Mouse (Mus musculus): Measurements from ENCODE around the gene Mei4.

DNA sequence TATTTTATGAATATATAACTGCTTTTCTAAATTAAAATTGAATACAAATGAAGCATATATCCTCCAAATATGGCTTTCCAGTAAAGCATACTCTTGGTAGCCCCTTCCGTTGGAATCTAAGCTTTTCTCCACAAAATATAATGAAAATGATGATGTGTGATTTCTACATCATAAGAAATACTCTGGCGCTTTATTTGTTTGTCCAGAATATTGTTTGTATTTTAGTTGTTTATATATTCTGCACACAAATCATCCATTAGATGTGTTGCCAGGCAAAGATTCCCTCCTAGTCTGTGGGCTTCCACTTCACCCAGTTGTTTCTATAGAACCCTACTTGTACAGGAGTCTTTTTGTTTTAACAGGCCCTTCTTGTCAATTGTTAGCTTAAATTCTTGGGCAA, 211.8 kb downstream of the Mei4 start:
- no peak for TF ChIP-seq EP300 (IDR thresholded peaks at IDR 0.05; ENCODE audit: low read depth)
- no peak for TF ChIP-seq CTCF (IDR thresholded peaks at IDR 0.05; ENCODE audit: low read depth)

Data from liver, postnatal 0 days (tissue).